27 mouse cellular contexts compared by ENCODE assay signal in genomic region chr4:88201047-88201446, GRCm38 (mm10).
A peak's percentile ranks its signal among the peaks of the same experiment; 100 is the strongest.
DNase-seq lines count a peak whose midpoint lies in the region; ATAC-seq and TF ChIP-seq lines count a peak whose summit lies in the region.
"Had no signal": no experiment of that assay in that cellular context is flagged by ENCODE, and none has a peak within 500 bp of the region (broad histone marks: within the 10 kb centered on the region; RNA-seq: fewer than 3 reads in every experiment).

No protein-coding gene starts in this region.

- no peaks in the 10 kb centered on the region for H3K36me3 ChIP-seq in liver, embryonic 12.5 days
- H3K36me3 ChIP-seq in liver, postnatal 0 days (replicated peaks; ENCODE audit: insufficient read depth, low read length), result no peaks in the 10 kb centered on the region
- no peaks in the 10 kb centered on the region for H3K36me3 ChIP-seq in liver, embryonic 13.5 days
- H3K36me3 ChIP-seq in heart, embryonic 10.5 days, result 0 out of 2 replicates have a peak, but pooled peaks cover 5% of the 10 kb centered on the region
- H3K36me3 ChIP-seq: embryonic facial prominence, embryonic 10.5 days; embryonic facial prominence, embryonic 13.5 days; forebrain, embryonic 12.5 days; forebrain, embryonic 15.5 days; hindbrain, embryonic 12.5 days; hindbrain, embryonic 15.5 days had no signal

- H3K27ac ChIP-seq in liver, embryonic 12.5 days, result no peak overlapping the region
- no peak overlapping the region for H3K27ac ChIP-seq in liver, postnatal 0 days (ENCODE audit: low read depth)
- H3K27ac ChIP-seq in liver, embryonic 13.5 days, result no peak overlapping the region
- H3K27ac ChIP-seq in heart, embryonic 10.5 days, result no peak overlapping the region
- H3K27ac ChIP-seq: embryonic facial prominence, embryonic 10.5 days; embryonic facial prominence, embryonic 13.5 days; forebrain, embryonic 12.5 days; forebrain, embryonic 15.5 days; heart, adult 2 months; hindbrain, embryonic 12.5 days; hindbrain, embryonic 15.5 days had no signal

- WGBS in liver, embryonic 12.5 days (ENCODE audit: insufficient replicate concordance), result 46% methylated on average over 4 of the region's 4 CpGs
- 62% methylated on average over 4 of the region's 4 CpGs for WGBS in liver, postnatal 0 days (ENCODE audit: insufficient replicate concordance)
- 49% methylated on average over 4 of the region's 4 CpGs for WGBS in liver, embryonic 13.5 days (ENCODE audit: insufficient replicate concordance)
- 89% methylated on average over 4 of the region's 4 CpGs for WGBS in heart, embryonic 10.5 days

- ATAC-seq in liver, embryonic 12.5 days, result peak; percentile 54; the same call in 1 of the 2 replicates
- no peak for ATAC-seq in liver, postnatal 0 days
- ATAC-seq in liver, embryonic 13.5 days (ENCODE audit: low read depth), result peak; percentile 63; the same call in 1 of the 2 replicates
- ATAC-seq in megakaryocyte progenitor cell, adult 5-6 weeks (replicated peaks; ENCODE audit: poor library complexity), result peak; percentile 98
- ATAC-seq: forebrain, embryonic 15.5 days had no signal

- H3K4me3 ChIP-seq in liver, embryonic 12.5 days, result no peak overlapping the region
- H3K4me3 ChIP-seq in liver, postnatal 0 days (ENCODE audit: low read depth, low read length), result no peak overlapping the region
- no peak overlapping the region for H3K4me3 ChIP-seq in liver, embryonic 13.5 days (replicated peaks)
- no peak overlapping the region for H3K4me3 ChIP-seq in heart, embryonic 10.5 days
- H3K4me3 ChIP-seq: embryonic facial prominence, embryonic 10.5 days; embryonic facial prominence, embryonic 13.5 days; erythroblast, embryonic 14.5 days; forebrain, embryonic 12.5 days; forebrain, embryonic 15.5 days; heart, adult 2 months; hindbrain, embryonic 12.5 days; hindbrain, embryonic 15.5 days had no signal

- no peak for TF ChIP-seq CTCF in liver, postnatal 0 days (IDR thresholded peaks at IDR 0.05; ENCODE audit: low read depth)

- no peak overlapping the region for H3K4me2 ChIP-seq in liver, embryonic 12.5 days
- no peak overlapping the region for H3K4me2 ChIP-seq in liver, postnatal 0 days (ENCODE audit: low read depth, low read length)
- no peak overlapping the region for H3K4me2 ChIP-seq in liver, embryonic 13.5 days
- H3K4me2 ChIP-seq: embryonic facial prominence, embryonic 13.5 days; forebrain, embryonic 12.5 days; forebrain, embryonic 15.5 days; heart, embryonic 11.5 days; hindbrain, embryonic 12.5 days; hindbrain, embryonic 15.5 days had no signal

- TF ChIP-seq EP300 in liver, postnatal 0 days (IDR thresholded peaks at IDR 0.05; ENCODE audit: low read depth), result no peak

- no peaks in the 10 kb centered on the region for H3K9me3 ChIP-seq in liver, embryonic 12.5 days (replicated peaks)
- H3K9me3 ChIP-seq in liver, postnatal 0 days (ENCODE audit: low read length), result no peaks in the 10 kb centered on the region
- no peaks in the 10 kb centered on the region for H3K9me3 ChIP-seq in liver, embryonic 13.5 days (replicated peaks)
- H3K9me3 ChIP-seq in heart, embryonic 10.5 days, result no peaks in the 10 kb centered on the region
- H3K9me3 ChIP-seq: embryonic facial prominence, embryonic 10.5 days; embryonic facial prominence, embryonic 13.5 days; forebrain, embryonic 12.5 days; forebrain, embryonic 15.5 days; G1E; hindbrain, embryonic 12.5 days; hindbrain, embryonic 15.5 days had no signal

- no peaks in the 10 kb centered on the region for H3K27me3 ChIP-seq in liver, embryonic 12.5 days (replicated peaks)
- no peaks in the 10 kb centered on the region for H3K27me3 ChIP-seq in liver, postnatal 0 days (ENCODE audit: insufficient read depth, low read length)
- no peaks in the 10 kb centered on the region for H3K27me3 ChIP-seq in liver, embryonic 13.5 days
- no peaks in the 10 kb centered on the region for H3K27me3 ChIP-seq in heart, embryonic 10.5 days (ENCODE audit: insufficient read depth, poor library complexity, severe bottlenecking)
- H3K27me3 ChIP-seq: CH12.LX; embryonic facial prominence, embryonic 13.5 days; forebrain, embryonic 12.5 days; forebrain, embryonic 15.5 days; hindbrain, embryonic 12.5 days; hindbrain, embryonic 15.5 days had no signal

- H3K9ac ChIP-seq in liver, embryonic 12.5 days, result no peak overlapping the region
- H3K9ac ChIP-seq in liver, postnatal 0 days (replicated peaks), result no peak overlapping the region
- no peak overlapping the region for H3K9ac ChIP-seq in liver, embryonic 13.5 days
- H3K9ac ChIP-seq: embryonic facial prominence, embryonic 13.5 days; forebrain, embryonic 12.5 days; forebrain, embryonic 15.5 days; hindbrain, embryonic 12.5 days; hindbrain, embryonic 15.5 days had no signal

- no peaks in the 10 kb centered on the region for H3K4me1 ChIP-seq in liver, embryonic 12.5 days
- no peaks in the 10 kb centered on the region for H3K4me1 ChIP-seq in liver, postnatal 0 days (ENCODE audit: insufficient read depth)
- H3K4me1 ChIP-seq in liver, embryonic 13.5 days (replicated peaks), result no peaks in the 10 kb centered on the region
- H3K4me1 ChIP-seq in heart, embryonic 10.5 days, result no peaks in the 10 kb centered on the region
- H3K4me1 ChIP-seq: embryonic facial prominence, embryonic 10.5 days; embryonic facial prominence, embryonic 13.5 days; forebrain, embryonic 12.5 days; hindbrain, embryonic 12.5 days; hindbrain, embryonic 15.5 days had no signal

- DNase-seq in liver, postnatal 0 days, result no peak
- no peak for DNase-seq in liver, embryonic 13.5 days
- no peak for DNase-seq in adrenal gland, adult 8-10 months
- no peak for DNase-seq in urinary bladder, adult 2 months (ENCODE audit: low spot score)
- no peak for DNase-seq in heart, embryonic 10.5 days (ENCODE audit: low spot score)
- DNase-seq: adrenal gland, adult 2 months; adrenal gland, postnatal 25 days; B cell, adult 2 months; cerebellum, adult 11 months; cerebellum, adult 2 months; cerebellum, adult 9-11 months; cerebellum, postnatal 25 days; embryo, embryonic 11 days; gastrocnemius, postnatal 25 days; heart, adult 2 months had no signal
